Mouse (Mus musculus) intestine, postnatal 0 days (tissue): ENCODE measurements at regions not wholly inside any gene's neighbourhood (a gene's known extent, or its start where the extent isn't known, plus 50 kb on each side); places are given as distances from the start of the nearest gene placed in this dataset.

Experiments
- ATAC-seq: fragments of 200-750 bp; cut with Nextera tagmentation; 2 replicates; pipeline ENCODE4 v1.8.0; 2017; ENCODE audit warnings: mild to moderate bottlenecking, moderate TSS enrichment, moderate library complexity
- H3K27ac ChIP-seq: fragments of 300-500 bp; sonication (generic); 2 replicates; pipeline ENCODE4 v1.5.1; 2014; ENCODE audit warnings: mild to moderate bottlenecking, low read depth, low read length, moderate library complexity
- H3K27me3 ChIP-seq: fragments of 300-500 bp; sonication (generic); replicated peaks from 2 replicates; pipeline ENCODE4 v1.6.1; 2014; ENCODE audit warnings: low read length, mixed read lengths; ENCODE audit not compliant: control insufficient read depth, insufficient read depth
- H3K36me3 ChIP-seq: fragments of 300-500 bp; sonication (generic); 2 replicates; pipeline ENCODE4 v1.6.1; 2014; ENCODE audit warnings: mild to moderate bottlenecking, moderate library complexity; ENCODE audit not compliant: control insufficient read depth, insufficient read depth
- H3K4me1 ChIP-seq: fragments of 300-500 bp; sonication (generic); replicated peaks from 2 replicates; pipeline ENCODE4 v1.6.1; 2014; ENCODE audit warnings: antibody characterized with exemption, low read length, mixed read lengths; ENCODE audit not compliant: control insufficient read depth, insufficient read depth
- H3K4me2 ChIP-seq: fragments of 300-500 bp; sonication (generic); replicated peaks from 2 replicates; pipeline ENCODE4 v1.6.1; 2014; ENCODE audit warnings: low read depth, mild to moderate bottlenecking, moderate library complexity
- H3K4me3 ChIP-seq: fragments of 300-500 bp; sonication (generic); 2 replicates; pipeline ENCODE4 v1.5.1; 2014; ENCODE audit warnings: low read depth, low read length
- H3K9ac ChIP-seq: fragments of 300-500 bp; sonication (generic); 2 replicates; pipeline ENCODE4 v1.6.1; 2014; ENCODE audit warnings: mild to moderate bottlenecking, low read depth, low read length
- H3K9me3 ChIP-seq: fragments of 300-500 bp; sonication (generic); 2 replicates; pipeline ENCODE4 v1.6.1; 2016; ENCODE audit warnings: mixed run types; ENCODE audit not compliant: control insufficient read depth
- CTCF ChIP-seq: sonication (generic); IDR thresholded peaks from 2 replicates; pipeline ENCODE4 v1.5.1; 2016; ENCODE audit warnings: low read depth, mild to moderate bottlenecking, control low read depth, antibody characterized with exemption, moderate library complexity
- WGBS: fragments of 180-500 bp; shearing (Covaris S2); extraction: QIAGEN DNeasy Blood & Tissue Kit; methylation state at CpG from one replicate; pipeline ENCODE4 v1.1.7; 2014; 5-methylcytosine and 5-hydroxymethylcytosine counted together

DNA sequence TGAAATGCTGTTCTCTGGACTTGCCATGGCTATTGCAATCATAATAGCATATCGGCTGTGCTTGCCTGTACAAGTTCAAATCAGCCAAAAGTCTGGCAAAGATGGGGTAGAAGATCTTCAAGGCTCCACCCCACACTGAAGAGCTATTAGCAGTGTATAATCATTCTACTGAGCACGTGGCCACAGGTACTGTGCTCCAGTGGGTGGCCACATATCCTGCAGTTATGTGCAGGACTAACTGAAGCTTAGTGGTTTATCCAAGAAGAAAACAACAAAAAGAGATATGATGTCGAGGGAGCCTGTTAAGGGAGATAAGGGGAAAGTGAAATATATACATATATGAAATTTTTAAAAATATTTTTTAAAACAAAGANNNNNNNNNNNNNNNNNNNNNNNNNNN, 309.2 kb downstream of the Meis1 start:
- ATAC-seq, result no peak
- Histone ChIP-seq H3K4me2 (no peak overlapping the region), H3K9me3 (no peaks in the 10 kb centered on the region), H3K9ac (no peak overlapping the region), H3K36me3 (no peaks in the 10 kb centered on the region), H3K4me3 (no peak overlapping the region), H3K4me1 (no peaks in the 10 kb centered on the region), H3K27ac (no peak overlapping the region), H3K27me3 (no peaks in the 10 kb centered on the region)
- TF ChIP-seq CTCF, result no peak
- WGBS, result 77% methylated on average over 3 of the region's 3 CpGs

DNA sequence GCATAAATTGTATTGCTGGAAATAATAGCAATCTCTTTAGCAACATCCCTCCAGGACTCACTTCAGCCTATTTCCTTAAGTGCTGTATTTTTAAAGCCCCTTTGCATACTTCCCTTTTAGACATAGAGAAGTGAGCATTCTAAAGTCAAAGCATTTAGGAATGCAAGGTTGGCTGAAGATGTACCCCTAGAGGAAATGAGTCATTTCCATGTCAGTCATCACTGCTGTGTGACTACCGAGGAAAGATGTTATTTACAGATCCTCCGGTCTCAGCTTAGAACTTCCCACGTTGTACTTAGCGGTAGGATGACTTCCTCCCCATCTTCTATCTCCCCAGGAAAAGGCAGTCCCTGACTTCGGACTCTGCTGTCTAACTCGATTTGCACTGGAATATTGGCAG, 337.2 kb downstream of the Meis1 start:
- TF ChIP-seq CTCF, result no peak
- H3K9ac ChIP-seq, result no peak overlapping the region
- H3K4me3 ChIP-seq, result no peak overlapping the region
- no peak overlapping the region for H3K4me2 ChIP-seq
- 77% methylated on average over 6 of the region's 6 CpGs for WGBS
- H3K27me3 ChIP-seq, result no peaks in the 10 kb centered on the region
- ATAC-seq, result no peak
- H3K4me1 ChIP-seq, result no peaks in the 10 kb centered on the region
- H3K36me3 ChIP-seq, result no peaks in the 10 kb centered on the region
- no peaks in the 10 kb centered on the region for H3K9me3 ChIP-seq
- no peak overlapping the region for H3K27ac ChIP-seq

DNA sequence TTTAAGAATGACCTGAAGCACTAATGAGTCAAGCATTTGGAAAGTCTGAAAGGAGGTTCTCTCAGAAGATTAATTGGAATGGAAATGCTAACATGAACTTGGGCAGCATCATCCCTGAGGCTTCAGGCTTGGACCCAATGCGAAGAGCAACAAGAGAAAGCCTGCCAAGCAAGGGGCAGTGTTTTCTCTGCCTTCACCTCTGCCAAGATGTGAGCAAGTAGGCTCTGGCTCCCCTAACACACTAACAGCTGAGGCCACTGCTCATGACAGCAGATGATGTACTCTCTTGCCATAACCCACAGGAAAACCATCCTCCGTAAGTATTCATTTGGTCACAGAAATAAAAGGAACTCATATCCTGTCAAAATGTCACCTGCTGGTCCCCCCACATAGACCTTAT, 341.9 kb downstream of the Meis1 start:
- 82% methylated on average over 2 of the region's 2 CpGs for WGBS
- no peak for ATAC-seq
- H3K9me3 ChIP-seq, result no peaks in the 10 kb centered on the region

DNA sequence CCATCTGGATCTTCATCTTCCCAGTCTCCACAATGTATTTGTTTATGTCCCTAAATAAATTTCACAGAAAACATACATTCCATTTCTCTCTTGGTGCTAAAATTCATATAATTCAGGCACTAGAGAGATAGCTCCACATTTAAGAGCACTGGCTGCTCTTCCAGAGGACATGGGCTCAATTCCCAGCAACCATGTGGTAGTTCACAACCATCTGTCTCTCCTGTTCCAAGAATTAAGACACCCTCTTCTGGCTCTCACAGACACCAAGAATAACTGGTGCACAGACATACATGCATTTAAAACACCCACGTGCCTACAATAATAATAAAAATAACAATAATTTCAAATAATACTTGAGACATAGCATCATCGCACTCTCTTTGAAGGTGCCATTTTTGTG, 347.8 kb downstream of the Meis1 start:
- Histone ChIP-seq H3K9me3 (no peaks in the 10 kb centered on the region), H3K4me2 (no peak overlapping the region), H3K27me3 (no peaks in the 10 kb centered on the region), H3K4me3 (no peak overlapping the region), H3K4me1 (no peaks in the 10 kb centered on the region), H3K36me3 (no peaks in the 10 kb centered on the region), H3K27ac (no peak overlapping the region), H3K9ac (no peak overlapping the region)
- no peak for TF ChIP-seq CTCF
- 76% methylated on average over 2 of the region's 2 CpGs for WGBS
- ATAC-seq, result no peak

More for the DNA sequence above, 341.9 kb downstream of the Meis1 start:
- Histone ChIP-seq H3K4me2 (no peak overlapping the region), H3K9ac (no peak overlapping the region), H3K27ac (no peak overlapping the region), H3K4me1 (no peaks in the 10 kb centered on the region), H3K27me3 (no peaks in the 10 kb centered on the region), H3K4me3 (no peak overlapping the region), H3K36me3 (no peaks in the 10 kb centered on the region)
- TF ChIP-seq CTCF, result no peak

DNA sequence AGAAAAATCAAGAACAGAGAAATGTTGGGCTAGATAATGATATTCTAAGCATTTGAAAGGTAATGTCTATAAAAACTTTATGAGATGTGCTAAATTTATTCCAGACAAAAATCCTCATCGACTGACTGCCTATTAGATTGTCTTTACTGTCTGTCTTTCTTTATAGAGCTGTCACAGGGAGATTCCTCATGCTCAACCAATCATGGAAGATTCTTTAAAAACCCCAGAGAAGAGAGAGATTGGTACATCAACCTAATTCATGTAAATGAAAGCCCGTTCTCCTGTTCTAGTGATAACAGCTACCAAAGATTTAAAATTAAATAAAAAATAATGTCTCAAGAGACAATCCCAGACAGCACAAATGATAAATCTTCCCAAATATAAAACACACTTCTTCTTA, 349.5 kb downstream of the Meis1 start:
- no peak overlapping the region for H3K4me2 ChIP-seq
- H3K9ac ChIP-seq, result no peak overlapping the region
- 88% methylated on average over 2 of the region's 2 CpGs for WGBS
- no peak for TF ChIP-seq CTCF
- no peaks in the 10 kb centered on the region for H3K36me3 ChIP-seq
- H3K27ac ChIP-seq, result no peak overlapping the region
- no peaks in the 10 kb centered on the region for H3K27me3 ChIP-seq
- no peaks in the 10 kb centered on the region for H3K4me1 ChIP-seq
- H3K4me3 ChIP-seq, result no peak overlapping the region
- no peaks in the 10 kb centered on the region for H3K9me3 ChIP-seq
- no peak for ATAC-seq

DNA sequence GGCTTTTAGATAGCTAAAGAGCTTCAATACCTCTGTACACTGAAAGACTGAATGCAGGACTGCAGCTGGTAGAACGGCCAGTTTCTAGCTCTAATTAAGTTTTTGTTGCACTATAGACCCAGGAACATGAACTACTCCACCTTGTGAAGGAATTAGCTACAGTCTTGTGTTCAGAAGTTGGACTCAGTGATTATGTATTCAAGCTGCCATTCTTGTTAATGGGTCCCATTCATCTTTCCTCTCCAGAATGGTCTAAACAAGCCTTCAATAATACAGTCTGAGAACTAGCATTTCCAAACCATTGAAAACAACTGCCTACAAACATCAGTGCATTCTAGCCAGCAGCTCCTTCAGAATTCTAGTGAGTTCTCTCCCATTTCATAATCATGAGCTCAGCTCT, 362.4 kb downstream of the Meis1 start:
- no peak overlapping the region for H3K4me2 ChIP-seq
- WGBS, result 60% methylated on average over 1 of the region's 1 CpGs
- no peaks in the 10 kb centered on the region for H3K36me3 ChIP-seq
- no peak for TF ChIP-seq CTCF
- ATAC-seq, result no peak
- no peak overlapping the region for H3K4me3 ChIP-seq
- no peaks in the 10 kb centered on the region for H3K27me3 ChIP-seq
- no peaks in the 10 kb centered on the region for H3K4me1 ChIP-seq
- H3K9me3 ChIP-seq, result no peaks in the 10 kb centered on the region
- no peak overlapping the region for H3K27ac ChIP-seq
- H3K9ac ChIP-seq, result no peak overlapping the region

DNA sequence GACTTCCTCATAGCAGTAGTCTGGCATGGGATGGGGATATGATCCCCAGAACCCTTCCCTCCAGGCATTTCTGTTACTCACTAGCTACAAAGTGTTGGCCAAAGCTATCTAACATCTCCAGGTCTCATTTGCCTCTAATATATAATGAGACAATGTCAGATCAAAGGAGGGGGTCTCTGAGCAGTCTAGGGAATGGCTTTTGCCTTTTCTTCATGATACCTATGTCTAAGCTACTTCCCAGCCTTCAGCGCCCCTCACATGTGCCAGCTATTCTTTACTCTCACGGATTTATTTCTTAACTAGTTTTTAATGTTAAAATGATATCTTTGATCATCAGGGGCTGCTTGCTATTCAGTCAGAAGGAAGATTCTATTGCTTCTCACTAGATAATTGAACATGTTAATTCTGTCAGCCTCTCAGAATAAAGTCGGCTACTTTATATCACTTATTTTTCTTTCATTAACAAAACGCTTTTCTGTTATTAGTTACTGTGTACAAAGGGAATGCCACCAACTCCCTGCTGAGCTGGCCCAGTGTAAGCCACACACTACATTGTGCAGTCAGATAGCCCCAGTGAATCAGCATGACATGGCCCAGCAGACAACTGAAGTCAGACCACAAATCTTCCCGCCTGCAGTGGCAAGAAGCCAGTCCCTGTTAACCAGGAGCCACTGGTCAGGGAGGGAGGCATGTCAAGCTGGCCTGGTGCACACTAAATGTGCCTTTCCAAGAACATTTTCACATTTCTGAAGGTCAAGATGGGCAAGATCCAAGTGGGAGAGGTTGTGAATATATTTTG, 386.6 kb downstream of the Meis1 start:
- no peak overlapping the region for H3K4me2 ChIP-seq
- H3K27ac ChIP-seq, result no peak overlapping the region
- H3K9ac ChIP-seq, result no peak overlapping the region
- H3K4me3 ChIP-seq, result no peak overlapping the region
- WGBS, result 76% methylated on average over 5 of the region's 5 CpGs
- no peaks in the 10 kb centered on the region for H3K36me3 ChIP-seq
- H3K27me3 ChIP-seq, result no peaks in the 10 kb centered on the region
- no peak for ATAC-seq
- TF ChIP-seq CTCF, result no peak
- H3K9me3 ChIP-seq, result no peaks in the 10 kb centered on the region
- no peaks in the 10 kb centered on the region for H3K4me1 ChIP-seq
